Mouse (Mus musculus): ENCODE measurements at regions not wholly inside any gene's neighbourhood (a gene's known extent, or its start where the extent isn't known, plus 50 kb on each side); places are given as distances from the start of the nearest gene placed in this dataset.

GRCm38 (mm10) chr6:143375951-143376713 is 209.1 kb downstream of the Etnk1 start:
- TF ChIP-seq POLR2A (IDR thresholded peaks at IDR 0.05; ENCODE audit: extremely low read depth, insufficient read depth, low read length) = no peak
- no peak for TF ChIP-seq CTCF (IDR thresholded peaks at IDR 0.05; ENCODE audit: extremely low read depth, insufficient read depth, low read length)

Measured in cortical plate, adult 2 months (tissue).